Mouse (Mus musculus): ENCODE measurements around the gene Erp27.

Gene Erp27

GRCm38 (mm10) chr6:136939326-136940187 is 17.6 kb upstream of the Erp27 start:
- in situ Hi-C loops (cut with MboI; ENCODE audit: low sequenced_read_pairs): no loop called here

DNA sequence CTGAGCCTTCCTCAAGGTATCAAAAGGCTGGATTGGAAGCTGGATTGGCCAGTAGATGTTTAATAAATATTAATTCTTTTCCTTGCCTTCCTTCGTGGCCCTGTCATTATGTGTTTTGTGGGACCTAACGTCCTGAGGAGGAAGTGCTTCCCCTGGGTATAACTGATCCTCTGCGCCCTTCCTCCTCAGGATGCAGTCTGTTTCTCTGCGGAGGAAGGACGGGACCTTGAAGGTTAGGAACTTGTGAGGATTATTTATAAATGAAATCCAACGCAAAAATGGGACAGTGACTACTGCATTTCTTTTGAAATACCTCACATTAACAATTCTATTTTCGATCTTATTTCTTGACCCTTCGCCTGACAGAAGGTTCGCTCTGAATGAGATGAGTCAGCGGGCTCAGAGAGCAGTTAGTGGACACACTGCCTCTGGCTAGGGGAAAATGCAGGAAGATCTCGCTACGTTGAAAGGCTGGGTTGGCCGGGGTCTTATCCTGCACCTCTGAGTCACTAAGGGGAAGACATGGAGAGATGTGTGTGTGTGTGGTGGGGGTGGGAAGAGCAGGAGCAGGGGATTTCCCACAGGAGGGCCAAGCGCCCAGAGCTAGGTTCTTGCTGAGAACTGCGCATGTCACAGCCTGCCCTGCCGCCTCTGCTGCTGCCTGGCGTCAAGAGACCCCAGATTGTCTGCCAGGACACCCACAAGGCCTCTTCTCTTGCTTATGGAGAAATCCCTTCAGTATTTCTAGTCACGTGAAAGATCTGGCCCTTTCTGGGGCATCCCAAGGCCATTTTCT is 16.5 kb upstream of the Erp27 start:
- in situ Hi-C loops (cut with MboI; ENCODE audit: low sequenced_read_pairs): no loop called here

- in situ Hi-C loops (cut with MboI; ENCODE audit: low sequenced_read_pairs): no loop called here
Observed at GRCm38 (mm10) chr6:136937117-136937516, 15.1 kb upstream of the Erp27 start.

DNA sequence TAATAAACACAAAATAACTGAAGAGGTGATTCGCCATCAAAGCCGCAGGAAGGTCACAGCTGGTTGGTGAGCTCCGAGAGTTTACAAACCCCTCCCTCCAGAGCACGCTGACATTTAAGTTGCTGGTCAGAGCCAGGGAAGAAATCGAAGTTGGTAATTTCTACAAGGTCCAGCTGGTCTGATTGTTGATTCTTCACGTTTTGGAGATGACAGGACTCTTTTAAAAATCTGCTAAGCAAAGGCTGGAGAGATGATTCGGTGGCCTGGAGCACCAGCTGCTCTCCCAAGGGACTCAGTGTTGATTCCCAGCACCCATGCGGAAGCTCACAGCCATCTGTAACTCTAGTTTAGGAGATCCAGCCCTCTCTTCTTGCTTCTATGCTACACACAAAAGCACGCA is 14.4 kb upstream of the Erp27 start:
- in situ Hi-C loops (cut with MboI; ENCODE audit: low sequenced_read_pairs): no loop called here

- in situ Hi-C loops (cut with MboI; ENCODE audit: low sequenced_read_pairs): no loop called here
Observed at GRCm38 (mm10) chr6:136935233-136935632, 13.3 kb upstream of the Erp27 start.

DNA sequence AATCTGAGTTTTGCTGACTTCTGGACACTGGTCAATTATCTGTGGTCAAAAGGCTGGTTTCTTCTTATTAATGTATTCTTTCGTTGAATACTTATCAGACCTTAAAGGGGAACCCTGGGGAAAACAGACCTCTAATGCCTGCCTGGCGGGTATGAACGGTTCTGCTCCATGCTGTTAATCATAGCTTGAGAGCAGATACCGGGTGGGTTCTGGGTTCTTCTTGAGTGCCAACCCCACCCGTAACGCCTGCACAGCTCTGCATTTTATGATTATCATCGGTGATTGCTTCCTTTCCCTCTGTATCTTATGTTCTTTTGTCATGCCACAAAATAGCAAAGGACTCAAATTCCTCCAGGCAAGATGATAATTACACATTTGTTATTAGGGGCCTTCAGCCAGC is 12.1 kb upstream of the Erp27 start:
- in situ Hi-C loops (cut with MboI; ENCODE audit: low sequenced_read_pairs): no loop called here

GRCm38 (mm10) chr6:136931246-136931645 is 9.3 kb upstream of the Erp27 start:
- in situ Hi-C loops (cut with MboI; ENCODE audit: low sequenced_read_pairs): no loop called here

GRCm38 (mm10) chr6:136930677-136931076 is 8.7 kb upstream of the Erp27 start:
- in situ Hi-C loops (cut with MboI; ENCODE audit: low sequenced_read_pairs): no loop called here

- in situ Hi-C loops (cut with MboI; ENCODE audit: low sequenced_read_pairs): no loop called here
Observed at GRCm38 (mm10) chr6:136927626-136928025, 5.6 kb upstream of the Erp27 start.

GRCm38 (mm10) chr6:136925049-136925448 is 3.1 kb upstream of the Erp27 start:
- in situ Hi-C loops (cut with MboI; ENCODE audit: low sequenced_read_pairs): no loop called here

DNA sequence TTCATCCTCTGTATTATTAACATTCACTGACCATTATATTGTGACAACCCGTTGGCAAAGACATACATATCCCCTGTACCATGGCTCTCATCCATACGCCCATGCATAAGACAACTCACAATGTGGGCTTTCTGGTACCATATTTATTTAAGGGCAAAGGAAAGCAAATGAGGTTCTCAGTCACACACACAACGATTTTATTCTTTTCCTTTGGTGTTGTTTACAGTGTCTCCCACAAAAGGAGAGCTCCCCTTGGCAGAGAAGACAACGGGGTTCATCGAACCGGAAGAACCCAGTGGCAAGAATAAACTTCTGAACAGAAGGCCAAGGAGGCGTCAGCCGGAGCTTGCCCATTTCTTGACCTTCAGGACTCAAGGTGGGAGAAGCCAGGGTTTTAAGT is 1.6 kb upstream of the Erp27 start, which contains the start of gene Pde6h:
Gene Pde6h, plus strand, starts transcription at position 301 of the 400 bp plus-strand sequence.
- in situ Hi-C loops (cut with MboI; ENCODE audit: low sequenced_read_pairs): no loop called here

DNA sequence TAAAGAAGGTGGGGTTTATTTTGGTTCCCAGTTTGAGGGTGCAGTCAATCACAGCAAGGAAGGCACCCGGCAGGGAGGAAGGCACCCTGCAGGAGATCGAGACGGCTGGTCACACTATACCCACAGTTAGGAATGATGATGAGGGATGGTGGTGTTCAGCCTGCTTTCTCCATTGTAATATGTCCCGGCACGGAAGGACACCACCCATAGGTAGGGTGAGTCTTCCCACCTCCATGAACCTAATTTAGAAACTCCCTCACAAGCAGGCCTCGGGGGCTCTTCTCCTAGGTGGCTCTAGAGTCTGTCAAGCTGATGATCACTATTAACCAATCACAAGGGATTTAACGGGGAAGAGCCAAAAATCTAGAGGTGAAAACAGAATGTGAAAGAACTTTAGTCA is 891 bp upstream of the Erp27 start:
- in situ Hi-C loops (cut with MboI; ENCODE audit: low sequenced_read_pairs): no loop called here

GRCm38 (mm10) chr6:136921601-136922000 is 379 bp downstream of the Erp27 start:
- in situ Hi-C loops (cut with MboI; ENCODE audit: low sequenced_read_pairs): no loop called here

GRCm38 (mm10) chr6:136920320-136921257 is 1.4 kb downstream of the Erp27 start:
- in situ Hi-C loops (cut with MboI; ENCODE audit: low sequenced_read_pairs): no loop called here

DNA sequence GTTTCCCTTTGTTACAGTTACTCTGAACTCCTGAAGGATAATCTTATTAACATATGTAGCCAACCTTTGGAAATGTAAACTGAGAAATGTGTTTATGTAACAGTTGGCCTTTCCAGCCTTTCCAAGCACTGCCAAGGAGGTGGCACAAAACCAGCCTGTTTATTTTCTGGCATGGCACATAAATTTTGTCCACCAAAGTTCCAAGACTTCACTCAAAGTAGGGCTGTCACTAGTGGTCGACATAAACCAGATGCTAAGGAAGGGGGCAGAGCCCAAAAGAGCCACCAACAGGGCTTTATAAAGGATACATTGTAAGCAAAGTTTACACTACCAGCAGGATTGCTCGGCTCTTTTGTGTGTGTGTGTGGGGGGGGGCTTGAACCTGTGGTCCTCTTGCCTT is 4.1 kb downstream of the Erp27 start:
- in situ Hi-C loops (cut with MboI; ENCODE audit: low sequenced_read_pairs): no loop called here

- in situ Hi-C loops (cut with MboI; ENCODE audit: low sequenced_read_pairs): no loop called here
Observed at GRCm38 (mm10) chr6:136915721-136916395, 6.1 kb downstream of the Erp27 start.

DNA sequence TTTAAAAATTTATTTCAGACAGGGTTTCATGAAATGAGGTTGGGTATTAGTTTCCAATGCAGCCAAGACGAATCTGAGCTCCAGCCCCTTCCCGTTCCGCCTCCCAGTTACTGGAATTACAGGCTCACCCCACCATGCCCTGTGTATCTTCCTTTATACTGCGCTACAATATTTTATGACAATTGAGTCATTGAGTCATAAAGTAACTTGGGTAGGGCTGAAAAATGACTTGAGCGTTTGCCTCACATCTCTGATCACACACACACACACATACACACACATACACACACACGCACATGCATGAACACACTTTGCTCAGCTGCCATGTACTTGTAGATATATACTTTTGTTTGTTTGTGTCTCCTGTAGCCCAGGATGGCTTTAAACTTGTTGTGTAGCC is 7.7 kb downstream of the Erp27 start:
- in situ Hi-C loops (cut with MboI; ENCODE audit: low sequenced_read_pairs): no loop called here

- in situ Hi-C loops (cut with MboI; ENCODE audit: low sequenced_read_pairs): no loop called here
Observed at GRCm38 (mm10) chr6:136913384-136914126, 8.4 kb downstream of the Erp27 start.

DNA sequence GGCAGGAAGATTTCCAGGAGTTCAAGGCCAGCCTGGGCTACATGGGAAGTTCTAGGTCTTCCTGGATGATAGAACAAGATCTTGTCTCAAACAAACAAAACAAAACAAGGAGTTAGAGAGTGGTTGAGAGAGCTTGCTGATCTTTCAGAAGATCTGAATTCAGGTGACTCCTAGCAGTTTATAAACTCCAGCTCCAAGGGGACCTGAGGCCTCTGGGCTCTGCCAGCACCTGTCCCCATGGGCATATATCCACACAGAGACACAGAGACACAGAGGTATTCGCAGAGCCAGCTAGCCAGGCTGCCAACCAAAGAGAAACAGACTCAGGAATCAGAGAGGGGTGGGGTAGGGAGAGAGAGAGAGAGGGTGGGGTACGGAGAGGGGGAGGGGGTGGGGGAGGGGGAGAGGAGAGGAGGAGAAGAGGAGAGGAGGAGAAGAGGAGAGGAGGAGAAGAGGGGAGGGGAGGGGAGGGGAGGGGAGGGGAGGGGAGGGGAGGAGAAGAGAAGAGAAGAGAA is 9.2 kb downstream of the Erp27 start:
- in situ Hi-C loops (cut with MboI; ENCODE audit: low sequenced_read_pairs): no loop called here
